Mouse (Mus musculus) forebrain, embryonic 14.5 days (tissue): Measurements from ENCODE around the gene Rab3d. TPM values are rescaled to one million over a fixed set of nuclear protein-coding genes. Genes with fewer than 3 reads are reported as not detected.

ENCODE experiments used
- ATAC-seq: fragments of 200-750 bp; cut with Nextera tagmentation; 2 replicates; pipeline ENCODE4 v1.8.0; 2017; ENCODE audit warnings: mild to moderate bottlenecking, moderate library complexity
- DNase-seq: peaks from one replicate; pipeline ENCODE4 v3.0.0-alpha.2; 2015; ENCODE audit warnings: low spot score
- H3K27ac ChIP-seq: fragments of 300-500 bp; sonication (generic); 2 replicates; pipeline ENCODE4 v1.5.1; 2014; ENCODE audit warnings: low read depth, mild to moderate bottlenecking, control low read depth, low read length, moderate library complexity
- H3K27me3 ChIP-seq: fragments of 300-500 bp; sonication (generic); replicated peaks from 2 replicates; pipeline ENCODE4 v1.6.1; 2014; ENCODE audit warnings: low read length, control low read depth, mixed read lengths; ENCODE audit not compliant: control insufficient read depth, insufficient read depth
- H3K36me3 ChIP-seq: fragments of 300-500 bp; sonication (generic); 2 replicates; pipeline ENCODE4 v1.6.1; 2014; ENCODE audit warnings: low read length, control low read depth; ENCODE audit not compliant: control insufficient read depth, insufficient read depth
- H3K4me1 ChIP-seq: fragments of 300-500 bp; sonication (generic); 2 replicates; pipeline ENCODE4 v1.6.1; 2014; ENCODE audit warnings: antibody characterized with exemption, low read length, control low read depth; ENCODE audit not compliant: control insufficient read depth, insufficient read depth
- H3K4me2 ChIP-seq: fragments of 300-500 bp; sonication (generic); 2 replicates; pipeline ENCODE4 v1.6.1; 2014; ENCODE audit warnings: mild to moderate bottlenecking, control low read depth, low read length
- H3K4me3 ChIP-seq: fragments of 300-500 bp; sonication (generic); 2 replicates; pipeline ENCODE4 v1.5.1; 2014; ENCODE audit warnings: low read depth, low read length, control low read depth
- H3K9ac ChIP-seq: fragments of 300-500 bp; sonication (generic); 2 replicates; pipeline ENCODE4 v1.6.1; 2014; ENCODE audit warnings: mild to moderate bottlenecking, low read length, control low read depth, moderate library complexity
- H3K9me3 ChIP-seq: fragments of 300-500 bp; sonication (generic); replicated peaks from 2 replicates; pipeline ENCODE4 v1.6.1; 2016; ENCODE audit warnings: low read length, control low read depth, mixed read lengths; ENCODE audit not compliant: control insufficient read depth
- WGBS: fragments of 180-500 bp; shearing (Covaris S2); extraction: QIAGEN DNeasy Blood & Tissue Kit; methylation state at CpG from one replicate; pipeline ENCODE4 v1.1.7; 2014; 5-methylcytosine and 5-hydroxymethylcytosine counted together
- polyA plus RNA-seq: library from polyadenylated mRNA; unstranded; fragments of >200 nt; fragmentation: Nextera tagmentation; extraction: Ambion mirVana; gene quantifications from 2 replicates; pipeline ENCODE4 v1.2.1, GENCODE M21; 2014

Rab3d gene
- polyA plus RNA-seq, 1 experiment from 2014 or later, result 24.6 TPM

DNA sequence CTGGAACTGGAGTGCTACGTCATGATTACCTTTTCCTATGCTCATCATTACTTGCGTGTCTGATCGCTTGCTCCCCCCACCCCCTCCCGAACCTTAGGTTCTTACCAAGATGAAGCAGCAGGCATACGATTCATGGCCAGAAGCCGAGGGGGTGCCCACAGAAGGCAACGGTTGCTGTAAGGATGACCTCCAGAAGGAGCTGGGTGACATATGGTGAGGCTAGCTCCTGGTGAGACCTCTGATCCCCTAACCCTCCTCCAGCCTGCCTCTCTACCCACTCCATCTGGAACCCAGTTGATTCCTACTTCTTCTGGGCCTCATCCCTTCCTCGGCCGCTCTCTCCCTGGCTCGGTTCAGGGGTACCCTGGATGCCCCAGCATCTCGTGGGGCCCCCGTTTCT is 16.0 kb upstream of the Rab3d start:
- no peak overlapping the region for H3K4me3 ChIP-seq
- 91% methylated on average over 12 of the region's 12 CpGs for WGBS
- ATAC-seq, result no peak

DNA sequence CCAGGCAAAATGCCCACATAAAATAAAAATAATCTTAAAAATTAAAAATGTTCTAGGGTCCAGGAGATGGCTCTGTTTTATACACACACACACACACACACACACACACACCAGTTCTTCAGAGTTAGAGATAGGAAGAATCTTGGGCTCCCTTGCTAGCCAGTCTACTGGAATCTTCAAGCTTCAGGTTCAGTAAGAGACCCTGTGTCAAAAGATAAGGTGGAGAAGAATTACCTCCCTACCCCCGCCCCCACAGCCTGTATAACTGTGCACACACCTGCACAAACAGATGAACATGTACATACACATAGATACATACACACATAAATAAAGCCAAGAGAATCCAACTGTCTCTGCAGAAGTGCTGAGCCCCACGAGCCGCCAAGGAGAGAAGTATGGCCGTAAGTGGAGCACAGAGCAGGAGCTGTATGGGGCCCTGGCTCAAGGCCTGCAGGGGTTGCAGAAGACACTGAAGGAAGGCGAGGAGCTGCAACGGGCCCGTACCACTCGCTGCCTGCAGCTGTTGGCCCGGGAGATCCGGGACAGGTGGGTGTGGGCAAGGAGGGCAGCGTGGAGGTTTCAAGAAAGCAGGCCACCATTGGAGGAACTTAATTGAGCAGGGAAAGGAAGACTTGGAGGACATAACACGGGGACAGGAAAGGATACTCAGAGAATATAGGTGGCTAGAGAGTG is 14.6 kb upstream of the Rab3d start:
- 63% methylated on average over 12 of the region's 12 CpGs for WGBS
- no peak overlapping the region for H3K9ac ChIP-seq
- H3K36me3 ChIP-seq, result no peaks in the 10 kb centered on the region
- H3K27ac ChIP-seq, result no peak overlapping the region
- ATAC-seq (no peak), DNase-seq (no peak)
- H3K4me1 ChIP-seq, result peaks cover 3% of the 10 kb centered on the region
- no peak overlapping the region for H3K4me3 ChIP-seq
- H3K9me3 ChIP-seq, result no peaks in the 10 kb centered on the region
- H3K27me3 ChIP-seq, result no peaks in the 10 kb centered on the region; the same call in 1 of the 2 replicates
- no peak overlapping the region for H3K4me2 ChIP-seq

More for the DNA sequence above, 16.0 kb upstream of the Rab3d start:
- no peak overlapping the region for H3K27ac ChIP-seq
- peaks cover 10% of the 10 kb centered on the region for H3K4me1 ChIP-seq
- H3K9me3 ChIP-seq, result no peaks in the 10 kb centered on the region
- no peaks in the 10 kb centered on the region for H3K36me3 ChIP-seq
- DNase-seq, result no peak
- H3K4me2 ChIP-seq, result no peak overlapping the region
- H3K27me3 ChIP-seq, result no peaks in the 10 kb centered on the region; the same call in 1 of the 2 replicates
- no peak overlapping the region for H3K9ac ChIP-seq

DNA sequence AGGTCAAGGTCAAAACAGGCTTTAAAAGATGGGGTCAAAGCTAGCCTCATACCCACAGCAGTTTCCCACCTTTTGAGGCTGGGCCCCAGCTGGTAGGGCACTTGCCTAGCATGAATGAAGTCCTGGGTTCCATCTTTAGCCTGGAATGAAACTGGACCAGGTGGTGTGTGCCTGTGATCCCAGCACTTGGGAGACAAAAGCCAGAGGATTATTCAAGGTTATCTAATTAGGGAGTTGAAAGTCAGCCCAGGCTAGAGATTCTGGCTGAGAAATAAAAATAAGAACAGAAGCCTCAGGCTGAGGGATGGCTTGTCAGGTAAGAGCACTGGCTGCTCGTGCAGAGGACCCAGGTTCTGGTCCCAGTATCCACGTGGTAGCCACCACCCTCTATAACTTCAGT is 14.0 kb upstream of the Rab3d start:
- H3K4me2 ChIP-seq, result no peak overlapping the region
- no peaks in the 10 kb centered on the region; the same call in 1 of the 2 replicates for H3K27me3 ChIP-seq

DNA sequence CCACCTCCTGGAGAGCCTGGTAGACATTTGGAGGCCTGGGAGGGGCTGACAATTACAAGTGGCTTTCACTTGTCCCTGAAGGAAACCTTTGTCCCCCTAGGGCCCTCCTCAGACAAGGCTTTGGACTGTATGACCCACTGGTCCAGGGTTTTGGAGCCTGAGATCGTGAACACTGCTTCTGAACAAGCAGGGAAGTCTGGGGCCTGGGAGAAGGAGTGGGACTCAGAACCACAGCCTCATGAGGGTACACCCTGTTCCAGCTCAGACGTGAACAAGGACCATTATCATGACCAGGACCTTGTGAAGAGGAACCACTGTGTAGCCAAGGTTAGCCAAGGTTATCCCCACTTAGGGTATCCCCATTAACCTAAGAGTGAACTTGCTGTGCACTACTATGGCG is 11.2 kb upstream of the Rab3d start:
- WGBS, result 90% methylated on average over 3 of the region's 3 CpGs
- Histone ChIP-seq H3K4me2 (no peak overlapping the region), H3K27me3 (no peaks in the 10 kb centered on the region), H3K4me1 (peaks cover 7% of the 10 kb centered on the region; the same call in 1 of the 2 replicates), H3K9ac (no peak overlapping the region), H3K27ac (no peak overlapping the region), H3K9me3 (no peaks in the 10 kb centered on the region), H3K4me3 (no peak overlapping the region), H3K36me3 (no peaks in the 10 kb centered on the region)
- no peak for DNase-seq
- ATAC-seq, result no peak

More for the DNA sequence above, 14.0 kb upstream of the Rab3d start:
- Histone ChIP-seq H3K9me3 (no peaks in the 10 kb centered on the region), H3K36me3 (no peaks in the 10 kb centered on the region), H3K27ac (no peak overlapping the region), H3K9ac (no peak overlapping the region), H3K4me1 (peaks cover 3% of the 10 kb centered on the region; the same call in 1 of the 2 replicates), H3K4me3 (no peak overlapping the region)
- ATAC-seq (no peak), DNase-seq (no peak)
- 60% methylated on average over 2 of the region's 2 CpGs for WGBS

DNA sequence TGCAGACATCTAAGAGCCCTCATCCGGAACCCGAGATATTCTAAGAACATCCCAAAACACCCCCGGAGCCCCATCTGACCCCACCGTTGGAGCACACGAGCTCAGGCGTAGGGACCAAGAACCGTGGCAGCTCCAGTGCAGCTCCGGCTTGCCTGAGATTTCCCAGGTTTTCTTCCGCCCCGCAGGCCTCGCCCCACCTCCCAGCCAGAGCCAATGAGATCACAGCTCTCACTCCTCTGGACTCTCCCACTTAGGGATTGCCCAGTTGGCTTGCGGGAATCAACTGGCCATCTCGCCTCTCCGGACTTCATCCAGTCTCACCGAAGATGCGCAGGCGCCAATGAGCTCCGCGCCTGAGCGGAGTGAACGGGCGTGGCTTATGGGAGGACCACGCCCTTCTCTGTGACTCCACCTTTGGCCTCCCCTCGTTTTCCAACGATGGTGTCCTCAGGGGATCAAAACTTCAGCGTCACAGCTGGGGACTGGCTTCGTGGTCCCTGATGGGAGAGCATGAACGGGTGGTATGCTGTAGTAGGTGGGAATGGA is 9.3 kb upstream of the Rab3d start, which contains the start of the genes Ccdc159 and Tmem205:
Gene Ccdc159 (plus strand): TSS at position 264 of the 546 bp plus-strand sequence.
Gene Tmem205 (minus strand): TSS at position 349 of the 546 bp plus-strand sequence.
- DNase-seq, result peak; percentile 97
- under 1% methylated on average over 28 of the region's 28 CpGs for WGBS

DNA sequence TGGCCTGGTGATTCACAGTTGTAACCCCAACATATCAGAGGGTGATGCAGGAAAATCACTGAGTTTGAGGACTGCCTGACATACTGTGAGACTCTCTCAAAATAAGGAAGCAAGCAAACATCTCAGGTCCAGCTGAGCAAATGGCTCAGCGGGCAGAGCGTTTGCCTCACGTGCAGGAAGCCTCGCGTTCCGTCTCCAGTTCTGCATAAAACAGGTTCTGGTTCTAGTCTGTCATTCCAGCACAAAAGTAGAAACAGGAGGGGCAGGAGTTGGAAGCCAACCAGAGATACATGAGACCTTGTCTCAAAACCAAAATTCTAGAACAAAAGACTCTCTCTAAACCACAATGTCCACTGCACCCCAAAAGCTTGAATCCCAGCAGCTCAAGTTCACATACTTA is 8.8 kb upstream of the Rab3d start:
- Histone ChIP-seq H3K4me3 (peak overlapping the region; percentile 40), H3K27me3 (no peaks in the 10 kb centered on the region), H3K36me3 (no peaks in the 10 kb centered on the region), H3K4me2 (peak overlapping the region; percentile 62), H3K9ac (peak overlapping the region; percentile 61), H3K27ac (peak overlapping the region; percentile 40; the same call in 1 of the 2 replicates), H3K9me3 (no peaks in the 10 kb centered on the region), H3K4me1 (peaks cover 7% of the 10 kb centered on the region; the same call in 1 of the 2 replicates)
- DNase-seq, result no peak
- WGBS, result 3% methylated on average over 6 of the region's 6 CpGs
- no peak for ATAC-seq

More for the DNA sequence above, 9.3 kb upstream of the Rab3d start, which contains the start of the genes Ccdc159 and Tmem205:
- no peaks in the 10 kb centered on the region for H3K36me3 ChIP-seq
- H3K27ac ChIP-seq, result peak within 1 kb of the TSS; percentile 40
- no peaks in the 10 kb centered on the region for H3K27me3 ChIP-seq
- H3K4me3 ChIP-seq, result peak within 1 kb of the TSS; percentile 40
- no peaks in the 10 kb centered on the region for H3K9me3 ChIP-seq
- peak; percentile 97 for ATAC-seq
- H3K4me2 ChIP-seq, result peak within 1 kb of the TSS; percentile 62
- peak within 1 kb of the TSS; percentile 61 for H3K9ac ChIP-seq
- H3K4me1 ChIP-seq, result peaks cover 7% of the 10 kb centered on the region; the same call in 1 of the 2 replicates

DNA sequence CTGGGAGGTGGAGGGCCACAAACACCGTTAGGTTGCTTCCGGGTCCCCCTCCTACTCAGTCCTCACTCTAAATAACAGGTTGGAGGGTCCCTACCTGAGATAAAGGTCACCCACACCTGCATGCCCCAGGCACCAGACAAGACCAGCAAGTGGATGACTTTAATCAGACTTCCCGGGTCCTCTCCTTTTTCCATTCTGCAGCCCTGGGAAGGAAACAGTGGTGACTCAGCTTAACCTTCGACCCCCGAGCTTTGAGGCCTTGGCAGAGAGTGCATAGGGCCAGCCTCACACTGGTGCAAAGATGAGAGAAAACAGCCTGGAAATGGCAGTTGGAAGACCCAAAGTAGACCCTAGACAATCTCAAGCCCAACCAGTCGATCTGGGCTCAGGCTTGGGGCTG is 8.2 kb upstream of the Rab3d start:
- no peak overlapping the region for H3K4me3 ChIP-seq
- H3K27me3 ChIP-seq, result no peaks in the 10 kb centered on the region
- no peaks in the 10 kb centered on the region for H3K9me3 ChIP-seq
- WGBS, result 88% methylated on average over 6 of the region's 6 CpGs
- H3K27ac ChIP-seq, result no peak overlapping the region
- peaks cover 7% of the 10 kb centered on the region; the same call in 1 of the 2 replicates for H3K4me1 ChIP-seq
- no peak for ATAC-seq
- H3K4me2 ChIP-seq, result peak overlapping the region; percentile 62
- DNase-seq, result no peak
- no peak overlapping the region; the same call in 1 of the 2 replicates for H3K9ac ChIP-seq
- H3K36me3 ChIP-seq, result no peaks in the 10 kb centered on the region

DNA sequence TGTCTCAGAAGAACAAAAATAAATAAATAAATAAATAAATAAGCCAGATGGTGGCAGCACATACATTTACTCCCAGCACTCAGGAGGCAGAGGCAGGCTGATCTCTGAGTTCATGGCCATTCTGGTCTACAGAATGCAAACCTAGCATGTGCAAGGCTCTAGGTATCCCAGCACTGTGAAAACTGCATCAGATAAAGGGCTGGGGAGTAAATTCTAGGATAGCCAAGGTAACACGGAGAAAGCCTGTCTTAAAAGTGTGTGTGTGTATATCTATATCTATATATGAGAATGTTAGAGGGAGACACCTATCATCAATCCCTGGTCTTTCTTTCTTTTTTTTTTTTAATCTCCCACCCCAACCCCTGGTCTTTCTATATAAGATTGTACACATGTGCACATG is 7.5 kb upstream of the Rab3d start:
- Histone ChIP-seq H3K4me1 (peaks cover 7% of the 10 kb centered on the region; the same call in 1 of the 2 replicates), H3K27ac (no peak overlapping the region), H3K36me3 (no peaks in the 10 kb centered on the region), H3K4me2 (no peak overlapping the region), H3K27me3 (no peaks in the 10 kb centered on the region), H3K9ac (no peak overlapping the region), H3K4me3 (no peak overlapping the region), H3K9me3 (no peaks in the 10 kb centered on the region)
- ATAC-seq (no peak), DNase-seq (no peak)
- WGBS, result 100% methylated on average over 1 of the region's 1 CpGs

DNA sequence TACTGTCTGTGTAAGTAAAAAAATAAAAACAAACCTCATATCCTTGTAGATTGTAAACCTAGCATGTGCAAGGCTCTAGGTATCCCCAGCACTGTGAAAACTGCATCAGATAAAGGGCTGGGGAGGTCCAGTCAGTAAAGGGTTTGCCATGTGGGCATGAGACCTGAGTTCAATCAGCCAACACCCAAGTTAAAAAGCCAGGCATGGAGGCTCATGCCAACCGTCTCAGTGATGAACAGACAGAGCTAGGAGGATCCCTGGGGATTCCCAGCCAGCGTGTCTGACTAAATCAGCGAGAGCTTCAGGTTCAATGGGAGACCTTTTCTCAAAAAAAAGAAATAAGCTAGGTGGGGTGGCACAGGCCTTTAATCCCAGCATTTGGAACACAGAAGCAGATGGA is 7.0 kb upstream of the Rab3d start:
- no peak overlapping the region for H3K27ac ChIP-seq
- H3K9ac ChIP-seq, result no peak overlapping the region
- no peak for DNase-seq
- no peaks in the 10 kb centered on the region for H3K9me3 ChIP-seq
- no peak overlapping the region for H3K4me2 ChIP-seq
- H3K36me3 ChIP-seq, result no peaks in the 10 kb centered on the region
- H3K27me3 ChIP-seq, result no peaks in the 10 kb centered on the region
- WGBS, result 91% methylated on average over 3 of the region's 3 CpGs
- H3K4me1 ChIP-seq, result peaks cover 7% of the 10 kb centered on the region; the same call in 1 of the 2 replicates
- no peak overlapping the region for H3K4me3 ChIP-seq
- ATAC-seq, result no peak
